Comparison of ENCODE assay signal across 10 mouse cellular contexts in genomic region chr11:24473368-24474010, GRCm38 (mm10).
A peak's percentile ranks its signal among the peaks of the same experiment; 100 is the strongest.
DNase-seq lines count a peak whose midpoint lies in the region; ATAC-seq lines count a peak whose summit lies in the region.
"Had no signal": no experiment of that assay in that cellular context is flagged by ENCODE, and none has a peak within 500 bp of the region (broad histone marks: within the 10 kb centered on the region; RNA-seq: fewer than 3 reads in every experiment).

No protein-coding gene starts in this region.

- no peaks in the 10 kb centered on the region for H3K9me3 ChIP-seq in neural tube, embryonic 15.5 days (replicated peaks)
- H3K9me3 ChIP-seq: forebrain, embryonic 12.5 days; lung, embryonic 15.5 days had no signal

- H3K9ac ChIP-seq in neural tube, embryonic 15.5 days (replicated peaks), result no peak overlapping the region
- H3K9ac ChIP-seq: forebrain, embryonic 12.5 days; lung, embryonic 15.5 days had no signal

- no peaks in the 10 kb centered on the region for H3K4me1 ChIP-seq in neural tube, embryonic 15.5 days
- H3K4me1 ChIP-seq: forebrain, embryonic 12.5 days; lung, embryonic 15.5 days had no signal

- no peak overlapping the region for H3K27ac ChIP-seq in neural tube, embryonic 15.5 days (replicated peaks)
- H3K27ac ChIP-seq: forebrain, embryonic 12.5 days; lung, embryonic 15.5 days had no signal

- no peaks in the 10 kb centered on the region for H3K27me3 ChIP-seq in neural tube, embryonic 15.5 days (replicated peaks)
- H3K27me3 ChIP-seq: forebrain, embryonic 12.5 days; lung, embryonic 15.5 days had no signal

- no peak for ATAC-seq in neural tube, embryonic 15.5 days (ENCODE audit: low FRiP score)

- H3K4me2 ChIP-seq in neural tube, embryonic 15.5 days, result no peak overlapping the region
- H3K4me2 ChIP-seq: forebrain, embryonic 12.5 days; lung, embryonic 15.5 days had no signal

- intact Hi-C loops in heart, postnatal 36 days (cut with DNase I), result no loop called here
- intact Hi-C loops in gastrocnemius, postnatal 36 days (cut with DNase I), result no loop called here

- no peak overlapping the region for H3K4me3 ChIP-seq in neural tube, embryonic 15.5 days (replicated peaks)
- H3K4me3 ChIP-seq: forebrain, embryonic 12.5 days; lung, embryonic 15.5 days had no signal

- DNase-seq in heart, postnatal 4 days, result peak; percentile 16
- DNase-seq in heart, postnatal 36 days, result no peak
- DNase-seq in NIH3T3 (ENCODE audit: low read depth), result peak; percentile 49
- DNase-seq in cerebellum, postnatal 25 days, result peak; percentile 48 to 69
- peak; percentile 37 to 41 for DNase-seq in layer of hippocampus, postnatal 36 days
- DNase-seq in gastrocnemius, postnatal 36 days, result no peak
- DNase-seq: thymus, adult 18-20 months had no signal

- 35% methylated on average over 7 of the region's 7 CpGs for WGBS in neural tube, embryonic 15.5 days

- no peaks in the 10 kb centered on the region for H3K36me3 ChIP-seq in neural tube, embryonic 15.5 days
- H3K36me3 ChIP-seq: forebrain, embryonic 12.5 days; lung, embryonic 15.5 days had no signal

Comparison
In these comparisons a context has a peak if more than half of its experiments do, and no peak if none do; other contexts are left out.
1. DNase-seq: peak in heart, postnatal 4 days (single experiment), NIH3T3 (single experiment), cerebellum, postnatal 25 days (2 of 2) and layer of hippocampus, postnatal 36 days (2 of 2); none in heart, postnatal 36 days (0 of 2) and gastrocnemius, postnatal 36 days (0 of 2).